Comparison of ENCODE assay signal across 8 mouse cellular contexts in genomic region chr4:136249332-136249647, GRCm38 (mm10). TPM values are rescaled to one million over a fixed set of nuclear protein-coding genes. Genes with fewer than 3 reads are reported as not detected.
A peak's percentile ranks its signal among the peaks of the same experiment; 100 is the strongest.
DNase-seq lines count a peak whose midpoint lies in the region; ATAC-seq lines count a peak whose summit lies in the region.
"Had no signal": no experiment of that assay in that cellular context is flagged by ENCODE, and none has a peak within 500 bp of the region (broad histone marks: within the 10 kb centered on the region; RNA-seq: fewer than 3 reads in every experiment).

No protein-coding gene starts in this region.

- peak overlapping the region; percentile 49 for H3K4me3 ChIP-seq in lung, embryonic 15.5 days
- H3K4me3 ChIP-seq in limb, embryonic 15.5 days, result peak overlapping the region; percentile 48
- peak overlapping the region; percentile 59 for H3K4me3 ChIP-seq in stomach, embryonic 16.5 days (replicated peaks; ENCODE audit: low read length)

- peak overlapping the region; percentile 12; the same call in 1 of the 2 replicates for H3K27ac ChIP-seq in lung, embryonic 15.5 days
- H3K27ac ChIP-seq in limb, embryonic 15.5 days, result 0 out of 2 replicates have a peak overlapping the region, but pooled peaks have one; percentile 29
- H3K27ac ChIP-seq in stomach, embryonic 16.5 days (ENCODE audit: low read length), result peak overlapping the region; percentile 82

- H3K9ac ChIP-seq in lung, embryonic 15.5 days, result no peak overlapping the region
- no peak overlapping the region for H3K9ac ChIP-seq in limb, embryonic 15.5 days
- peak overlapping the region; percentile 57; the same call in 1 of the 2 replicates for H3K9ac ChIP-seq in stomach, embryonic 16.5 days (ENCODE audit: low read length)

- H3K4me1 ChIP-seq in lung, embryonic 15.5 days, result peaks cover 42% of the 10 kb centered on the region
- peaks cover 45% of the 10 kb centered on the region for H3K4me1 ChIP-seq in limb, embryonic 15.5 days
- peaks cover 40% of the 10 kb centered on the region for H3K4me1 ChIP-seq in stomach, embryonic 16.5 days (ENCODE audit: control insufficient read depth, insufficient read depth, low read length)

- peak overlapping the region; percentile 92 for H3K4me2 ChIP-seq in lung, embryonic 15.5 days
- peak overlapping the region; percentile 93 for H3K4me2 ChIP-seq in limb, embryonic 15.5 days
- peak overlapping the region; percentile 91 for H3K4me2 ChIP-seq in stomach, embryonic 16.5 days (ENCODE audit: low read depth, low read length)

- peaks cover 63% of the 10 kb centered on the region for H3K27me3 ChIP-seq in lung, embryonic 15.5 days
- peaks cover 52% of the 10 kb centered on the region for H3K27me3 ChIP-seq in limb, embryonic 15.5 days
- H3K27me3 ChIP-seq in stomach, embryonic 16.5 days (ENCODE audit: control insufficient read depth, insufficient read depth, low read length), result peaks cover 17% of the 10 kb centered on the region

- no peaks in the 10 kb centered on the region for H3K36me3 ChIP-seq in lung, embryonic 15.5 days
- H3K36me3 ChIP-seq in limb, embryonic 15.5 days, result peaks cover 10% of the 10 kb centered on the region
- H3K36me3 ChIP-seq in stomach, embryonic 16.5 days (ENCODE audit: control insufficient read depth, insufficient read depth, low read length), result no peaks in the 10 kb centered on the region

- no peak for DNase-seq in lung, postnatal 10 days
- DNase-seq in heart, postnatal 4 days, result peak; percentile 23
- no peak for DNase-seq in retina, postnatal 1 day
- DNase-seq in layer of hippocampus, adult 8-10 months (ENCODE audit: low spot score in 2 of 2), result no peak
- DNase-seq: cerebellum, adult 11 months had no signal

- 9% methylated on average over 11 of the region's 11 CpGs for WGBS in lung, embryonic 15.5 days
- 14% methylated on average over 11 of the region's 11 CpGs for WGBS in limb, embryonic 15.5 days
- WGBS in stomach, embryonic 16.5 days, result 22% methylated on average over 11 of the region's 11 CpGs

- no peak for ATAC-seq in lung, embryonic 15.5 days (ENCODE audit: borderline replicate concordance, extremely low read depth, low FRiP score, low TSS enrichment)
- no peak for ATAC-seq in limb, embryonic 15.5 days (ENCODE audit: insufficient number of reproducible peaks, low FRiP score, low TSS enrichment, low read depth)
- no peak for ATAC-seq in stomach, embryonic 16.5 days (ENCODE audit: insufficient read depth, low FRiP score)

- no peaks in the 10 kb centered on the region for H3K9me3 ChIP-seq in lung, embryonic 15.5 days
- no peaks in the 10 kb centered on the region for H3K9me3 ChIP-seq in limb, embryonic 15.5 days
- no peaks in the 10 kb centered on the region for H3K9me3 ChIP-seq in stomach, embryonic 16.5 days (replicated peaks; ENCODE audit: control insufficient read depth, low read length)

RNA-seq across cellular contexts. Expression of gene Tcea3, which starts 1.8 kb away (rescaled TPM):
- 16.9 and 17.2 TPM in 2 replicates for polyA plus RNA-seq in lung, embryonic 15.5 days (2015; fragmentation: Nextera tagmentation; extraction: Ambion mirVana)
- total RNA-seq in heart, postnatal 4 days (2021), result 10 to 100 TPM; 55.2 to 56.7 TPM
- 20.6 and 29.9 TPM in 2 replicates for polyA plus RNA-seq in limb, embryonic 15.5 days (2015; fragmentation: Nextera tagmentation; extraction: Ambion mirVana)
- polyA plus RNA-seq in stomach, embryonic 16.5 days (2015; fragmentation: Nextera tagmentation; extraction: Ambion mirVana), result 23.9 and 29.1 TPM in 2 replicates
- total RNA-seq in layer of hippocampus, adult 8-10 months (2022), result under 1 TPM in 3 of 4 experiments, not detected in 1; 0.45 to 0.94 (median 0.64) TPM

RNA-seq across cellular contexts. Expression of gene Zfp46, which starts 35.2 kb away (rescaled TPM):
- polyA plus RNA-seq in lung, embryonic 15.5 days (2015; fragmentation: Nextera tagmentation; extraction: Ambion mirVana), result 23.9 and 25.6 TPM in 2 replicates
- 10 to 100 TPM; 47.0 to 50.1 TPM for total RNA-seq in heart, postnatal 4 days (2021)
- 25.0 and 25.9 TPM in 2 replicates for polyA plus RNA-seq in limb, embryonic 15.5 days (2015; fragmentation: Nextera tagmentation; extraction: Ambion mirVana)
- 23.9 and 25.9 TPM in 2 replicates for polyA plus RNA-seq in stomach, embryonic 16.5 days (2015; fragmentation: Nextera tagmentation; extraction: Ambion mirVana)
- 10 to 100 TPM; 34.4 to 60.0 (median 42.5) TPM for total RNA-seq in layer of hippocampus, adult 8-10 months (2022)

RNA-seq across cellular contexts. Expression of gene Asap3, which starts 43.1 kb away (rescaled TPM):
- polyA plus RNA-seq in lung, embryonic 15.5 days (2015; fragmentation: Nextera tagmentation; extraction: Ambion mirVana), result 6.5 and 8.1 TPM in 2 replicates
- total RNA-seq in heart, postnatal 4 days (2021), result 1 to 10 TPM; 3.3 to 3.7 TPM
- polyA plus RNA-seq in limb, embryonic 15.5 days (2015; fragmentation: Nextera tagmentation; extraction: Ambion mirVana), result 15.4 and 19.0 TPM in 2 replicates
- polyA plus RNA-seq in stomach, embryonic 16.5 days (2015; fragmentation: Nextera tagmentation; extraction: Ambion mirVana), result 7.0 and 7.1 TPM in 2 replicates
- total RNA-seq in layer of hippocampus, adult 8-10 months (2022), result 1 to 10 TPM; 2.5 to 6.3 (median 4.6) TPM

Comparison
In these comparisons a context has a peak if more than half of its experiments do, and no peak if none do; other contexts are left out.
1. H3K27ac ChIP-seq: peak in every context shown above with its lines; median percentile 82 in stomach, embryonic 16.5 days; 29 in limb, embryonic 15.5 days; 12 in lung, embryonic 15.5 days.